Mouse (Mus musculus) limb, embryonic 12.5 days (tissue): Measurements from ENCODE around the gene Grpel1. TPM values are rescaled to one million over a fixed set of nuclear protein-coding genes. Genes with fewer than 3 reads are reported as not detected.

Source experiments
- ATAC-seq: fragments of 200-750 bp; cut with Nextera tagmentation; 2 replicates; pipeline ENCODE4 v1.8.0; 2017; ENCODE audit warnings: low read depth, moderate TSS enrichment; ENCODE audit not compliant: insufficient number of reproducible peaks, insufficient read depth, low FRiP score, low TSS enrichment
- H3K27ac ChIP-seq: fragments of 300-500 bp; sonication (generic); 2 replicates; pipeline ENCODE4 v1.5.1; 2016; ENCODE audit warnings: mild to moderate bottlenecking, moderate library complexity
- H3K27me3 ChIP-seq: fragments of 300-500 bp; sonication (generic); 2 replicates; pipeline ENCODE4 v1.6.1; 2016; ENCODE audit warnings: mild to moderate bottlenecking, moderate library complexity
- H3K36me3 ChIP-seq: fragments of 300-500 bp; sonication (generic); 2 replicates; pipeline ENCODE4 v1.6.1; 2016; ENCODE audit warnings: mild to moderate bottlenecking, moderate library complexity
- H3K4me1 ChIP-seq: fragments of 300-500 bp; sonication (generic); replicated peaks from 2 replicates; pipeline ENCODE4 v1.6.1; 2016
- H3K4me2 ChIP-seq: fragments of 300-500 bp; sonication (generic); 2 replicates; pipeline ENCODE4 v1.6.1; 2016; ENCODE audit warnings: mild to moderate bottlenecking, moderate library complexity
- H3K4me3 ChIP-seq: fragments of 300-500 bp; sonication (generic); replicated peaks from 2 replicates; pipeline ENCODE4 v1.5.1; 2016; ENCODE audit warnings: mild to moderate bottlenecking
- H3K9ac ChIP-seq: fragments of 300-500 bp; sonication (generic); replicated peaks from 2 replicates; pipeline ENCODE4 v1.6.1; 2016; ENCODE audit warnings: mild to moderate bottlenecking, moderate library complexity
- H3K9me3 ChIP-seq: fragments of 300-500 bp; sonication (generic); 2 replicates; pipeline ENCODE4 v1.6.1; 2016; ENCODE audit warnings: mild to moderate bottlenecking, moderate library complexity
- WGBS: fragments of 180-500 bp; shearing (Covaris S2); methylation state at CpG from one replicate; pipeline ENCODE4 v1.1.7; 2016; 5-methylcytosine and 5-hydroxymethylcytosine counted together
- polyA plus RNA-seq: library from polyadenylated mRNA; unstranded; fragments of >200 nt; fragmentation: Nextera tagmentation; extraction: Ambion mirVana; gene quantifications from 2 replicates; pipeline ENCODE4 v1.2.1, GENCODE M21; 2016

Gene Grpel1
- polyA plus RNA-seq, 1 experiment from 2014 or later, result 48.8 TPM

DNA sequence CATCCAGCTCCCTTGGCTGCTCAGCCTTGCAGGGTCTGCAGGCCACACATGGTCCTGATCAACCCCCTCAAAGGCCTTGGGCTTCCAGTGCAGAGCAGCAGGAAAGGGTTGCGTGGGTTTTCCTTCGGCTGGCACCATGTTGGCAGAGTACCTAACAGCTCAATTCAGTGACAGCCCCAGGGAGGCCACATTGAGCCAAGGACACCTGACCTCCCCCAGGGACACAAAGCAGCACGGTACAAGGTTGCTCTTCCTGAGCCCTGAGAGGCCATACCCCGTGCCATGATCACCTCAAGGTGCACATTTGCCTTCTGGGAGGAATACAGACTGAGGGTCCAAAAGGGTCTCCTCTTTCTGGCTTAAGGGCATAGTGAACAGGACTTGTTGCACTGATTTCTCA, 20.2 kb upstream of the Grpel1 start:
- Histone ChIP-seq H3K9me3 (no peaks in the 10 kb centered on the region), H3K27me3 (peaks cover 4% of the 10 kb centered on the region; the same call in 1 of the 2 replicates), H3K4me3 (no peak overlapping the region), H3K4me1 (peaks cover 20% of the 10 kb centered on the region), H3K27ac (no peak overlapping the region), H3K9ac (no peak overlapping the region), H3K36me3 (no peaks in the 10 kb centered on the region), H3K4me2 (no peak overlapping the region)
- ATAC-seq, result no peak
- WGBS, result 43% methylated on average over 4 of the region's 4 CpGs

DNA sequence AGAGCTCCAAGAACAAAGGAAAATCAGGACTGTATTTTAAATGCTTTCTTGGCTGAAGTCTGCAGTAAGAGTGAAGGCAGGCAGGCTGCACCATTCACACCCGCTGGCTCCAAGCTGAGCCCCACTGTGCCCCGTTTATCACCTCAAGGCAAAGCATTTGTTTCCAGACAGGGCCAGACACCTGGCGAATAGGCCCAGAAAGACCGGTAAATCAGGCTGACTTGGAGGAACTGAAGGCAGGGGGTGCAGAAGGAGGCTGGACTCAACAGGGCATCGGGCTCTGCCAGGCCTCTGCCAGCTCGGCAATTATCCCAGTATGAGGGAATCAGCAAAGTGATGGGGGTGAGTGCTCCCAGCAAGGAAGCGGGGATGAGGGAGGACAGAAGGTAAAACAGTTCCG, 19.8 kb upstream of the Grpel1 start:
- Histone ChIP-seq H3K9ac (no peak overlapping the region), H3K4me1 (peaks cover 20% of the 10 kb centered on the region), H3K36me3 (no peaks in the 10 kb centered on the region), H3K4me3 (no peak overlapping the region), H3K27me3 (peaks cover 4% of the 10 kb centered on the region; the same call in 1 of the 2 replicates), H3K9me3 (no peaks in the 10 kb centered on the region), H3K4me2 (no peak overlapping the region), H3K27ac (no peak overlapping the region)
- WGBS, result 26% methylated on average over 8 of the region's 8 CpGs
- ATAC-seq, result no peak

DNA sequence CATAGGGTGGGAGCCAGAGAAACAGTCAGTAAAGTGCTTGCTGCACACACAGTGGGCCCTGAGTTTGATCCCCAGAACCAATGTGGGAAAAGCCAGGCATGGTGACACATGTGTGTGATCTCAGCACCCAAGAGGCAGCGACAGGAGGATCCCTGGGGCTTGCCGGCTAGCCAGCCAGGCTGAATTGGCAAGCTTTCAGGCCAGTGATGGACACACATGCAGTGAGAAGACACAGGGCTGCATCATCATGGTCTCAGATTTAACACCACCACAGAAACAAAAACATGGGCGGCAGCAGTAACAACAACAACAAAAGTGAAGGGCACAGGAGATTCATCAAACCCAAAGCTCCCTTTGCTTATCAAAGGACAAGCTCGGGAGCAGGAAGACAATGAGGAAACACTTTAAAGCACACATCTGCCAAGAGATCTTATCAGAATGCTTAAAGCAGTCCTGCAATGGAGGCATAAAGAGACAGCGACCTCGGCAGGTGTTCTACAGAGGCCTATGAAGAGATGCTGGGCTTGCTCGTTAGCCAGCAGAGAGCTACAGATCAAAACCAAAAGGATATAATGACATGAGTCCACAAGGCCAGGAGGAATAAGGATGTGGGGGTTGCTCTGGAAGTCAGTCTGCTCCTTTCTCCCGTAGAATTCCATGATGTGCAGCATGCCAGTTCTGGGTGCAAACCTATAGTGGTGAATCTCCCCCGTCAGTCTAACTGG, 18.5 kb upstream of the Grpel1 start:
- ATAC-seq, result no peak
- Histone ChIP-seq H3K4me1 (peaks cover 24% of the 10 kb centered on the region), H3K27ac (no peak overlapping the region), H3K9me3 (no peaks in the 10 kb centered on the region), H3K9ac (no peak overlapping the region), H3K4me2 (no peak overlapping the region), H3K36me3 (no peaks in the 10 kb centered on the region), H3K27me3 (peaks cover 4% of the 10 kb centered on the region; the same call in 1 of the 2 replicates), H3K4me3 (no peak overlapping the region)
- 35% methylated on average over 9 of the region's 9 CpGs for WGBS

DNA sequence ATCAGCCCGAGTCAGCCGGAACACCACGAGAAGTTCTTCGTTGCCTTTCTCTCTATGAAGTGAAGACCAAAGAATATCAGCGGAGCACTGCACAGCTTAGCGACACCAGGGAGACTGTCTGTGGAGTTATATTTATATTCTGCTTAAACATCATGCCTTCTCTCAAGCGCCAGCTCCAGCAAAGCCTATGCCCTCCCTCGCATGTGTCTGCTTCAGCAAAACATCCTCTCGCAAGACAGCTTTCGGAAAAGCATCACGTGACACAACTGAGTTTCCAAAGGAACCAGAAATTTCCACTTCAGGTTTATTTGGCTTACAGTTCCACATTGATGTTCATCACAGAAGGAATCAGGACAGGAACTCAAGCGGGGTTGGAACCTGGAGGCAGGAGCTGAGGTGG, 16.9 kb upstream of the Grpel1 start:
- Histone ChIP-seq H3K4me1 (peaks cover 24% of the 10 kb centered on the region), H3K36me3 (no peaks in the 10 kb centered on the region), H3K9ac (no peak overlapping the region), H3K27ac (no peak overlapping the region), H3K4me3 (no peak overlapping the region), H3K27me3 (peaks cover 4% of the 10 kb centered on the region; the same call in 1 of the 2 replicates), H3K9me3 (no peaks in the 10 kb centered on the region), H3K4me2 (no peak overlapping the region)
- no peak for ATAC-seq
- WGBS, result 93% methylated on average over 12 of the region's 12 CpGs

DNA sequence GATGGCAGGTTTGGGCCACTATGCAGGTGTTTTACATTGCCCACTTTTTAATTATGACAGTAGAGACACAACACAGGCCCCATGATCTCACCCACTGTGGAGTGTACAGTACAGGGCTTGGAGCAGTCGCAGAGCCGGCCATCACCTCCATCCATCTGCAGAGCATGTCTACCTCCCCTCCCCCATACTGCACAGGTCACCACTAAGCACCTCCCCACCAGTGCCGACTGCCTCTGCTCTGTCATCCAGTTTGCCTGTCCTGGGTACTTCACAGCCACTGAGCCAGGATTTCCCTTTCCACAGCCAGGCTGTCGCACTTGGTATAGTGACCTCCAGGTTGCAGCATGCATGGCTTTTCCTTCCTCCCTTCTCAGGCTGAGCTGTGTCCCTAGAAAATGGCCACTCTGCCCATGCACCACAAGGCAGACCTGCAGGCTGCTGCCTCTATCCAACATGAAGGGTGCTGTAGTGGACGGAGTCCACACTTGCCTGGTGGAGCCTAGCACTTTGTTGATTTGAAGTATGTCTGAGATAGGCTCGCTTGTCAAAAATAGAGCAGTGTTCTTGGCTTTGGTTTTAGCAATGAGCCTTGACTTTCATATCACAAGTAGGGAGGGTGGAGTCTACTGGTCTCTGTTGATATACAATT, 15.0 kb upstream of the Grpel1 start:
- no peak overlapping the region for H3K27ac ChIP-seq
- ATAC-seq, result no peak
- H3K4me2 ChIP-seq, result no peak overlapping the region
- H3K9ac ChIP-seq, result no peak overlapping the region
- H3K4me1 ChIP-seq, result peaks cover 17% of the 10 kb centered on the region
- H3K36me3 ChIP-seq, result no peaks in the 10 kb centered on the region
- WGBS, result 64% methylated on average over 6 of the region's 6 CpGs
- H3K4me3 ChIP-seq, result no peak overlapping the region
- H3K9me3 ChIP-seq, result no peaks in the 10 kb centered on the region
- no peaks in the 10 kb centered on the region for H3K27me3 ChIP-seq

DNA sequence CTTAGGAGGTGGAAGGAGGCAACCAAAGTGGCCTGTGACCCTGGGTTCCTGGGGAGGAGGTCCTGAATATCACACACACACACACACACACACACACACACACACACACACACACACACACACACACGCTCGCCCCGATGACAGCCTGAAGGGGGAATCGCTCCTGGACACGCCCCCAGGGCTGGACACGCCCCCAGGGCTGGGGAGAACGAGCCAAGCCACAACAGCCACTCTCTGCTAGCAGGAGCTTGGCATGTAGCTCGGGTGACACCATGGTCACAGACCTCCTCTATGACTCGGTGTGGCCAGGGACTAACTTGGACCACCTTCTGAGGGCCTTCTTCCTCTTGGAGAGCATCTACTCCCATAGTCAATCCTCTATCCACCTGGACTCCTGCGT, 13.7 kb upstream of the Grpel1 start:
- Histone ChIP-seq H3K9me3 (no peaks in the 10 kb centered on the region), H3K27ac (no peak overlapping the region), H3K36me3 (no peaks in the 10 kb centered on the region), H3K27me3 (no peaks in the 10 kb centered on the region), H3K4me1 (peaks cover 8% of the 10 kb centered on the region; the same call in 1 of the 2 replicates), H3K4me3 (no peak overlapping the region), H3K4me2 (no peak overlapping the region), H3K9ac (no peak overlapping the region)
- no peak for ATAC-seq
- 21% methylated on average over 10 of the region's 10 CpGs for WGBS

DNA sequence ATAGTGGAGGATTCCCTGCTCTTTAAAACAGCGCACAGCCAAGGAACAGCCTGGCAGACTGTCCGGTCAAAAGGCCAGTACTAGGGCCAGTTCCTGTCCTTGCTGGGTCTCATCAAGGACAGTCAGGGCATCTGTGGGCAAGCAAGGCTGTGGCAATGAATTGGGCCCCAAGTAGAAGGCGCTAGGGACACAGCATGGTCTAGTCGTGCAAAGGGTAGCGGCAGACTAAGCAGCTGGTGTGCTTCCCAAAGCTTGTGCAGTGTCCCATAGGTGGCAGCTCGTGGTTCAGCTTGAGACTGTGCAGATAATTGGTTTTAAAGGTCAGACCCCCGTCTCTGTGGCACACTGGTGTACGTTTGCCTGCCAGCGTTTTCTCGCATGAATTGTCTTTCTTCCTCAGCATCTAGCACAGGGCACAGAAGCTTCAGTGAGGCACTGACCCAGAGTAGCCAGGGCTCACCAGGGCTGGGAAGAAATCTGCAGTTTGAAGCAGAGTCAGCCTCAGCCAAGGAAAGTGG, 12.9 kb upstream of the Grpel1 start:
- Histone ChIP-seq H3K4me2 (no peak overlapping the region), H3K4me3 (no peak overlapping the region), H3K27me3 (no peaks in the 10 kb centered on the region), H3K9ac (no peak overlapping the region), H3K9me3 (no peaks in the 10 kb centered on the region), H3K27ac (no peak overlapping the region), H3K4me1 (peaks cover 8% of the 10 kb centered on the region; the same call in 1 of the 2 replicates), H3K36me3 (no peaks in the 10 kb centered on the region)
- ATAC-seq, result no peak
- 72% methylated on average over 10 of the region's 10 CpGs for WGBS

DNA sequence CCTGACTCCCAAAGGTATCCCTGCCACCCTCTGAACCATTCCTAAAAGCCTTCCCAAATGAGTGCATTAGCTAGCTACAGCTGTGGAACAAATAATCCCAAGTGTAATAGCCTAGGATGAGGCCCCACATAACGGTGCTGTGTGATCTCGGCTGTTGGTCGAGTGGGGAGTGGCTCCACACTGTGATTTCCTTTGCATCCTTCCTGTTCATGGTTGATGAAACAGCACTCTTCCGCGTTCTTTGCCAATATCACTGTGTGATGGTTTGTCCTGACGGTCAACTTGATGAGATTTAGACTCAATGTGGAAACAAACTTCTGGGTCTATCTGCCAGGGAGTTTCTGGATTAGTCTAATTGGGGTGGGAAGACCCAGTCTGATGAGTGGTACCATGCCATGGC, 12.0 kb upstream of the Grpel1 start:
- ATAC-seq, result no peak
- WGBS, result 86% methylated on average over 6 of the region's 6 CpGs

DNA sequence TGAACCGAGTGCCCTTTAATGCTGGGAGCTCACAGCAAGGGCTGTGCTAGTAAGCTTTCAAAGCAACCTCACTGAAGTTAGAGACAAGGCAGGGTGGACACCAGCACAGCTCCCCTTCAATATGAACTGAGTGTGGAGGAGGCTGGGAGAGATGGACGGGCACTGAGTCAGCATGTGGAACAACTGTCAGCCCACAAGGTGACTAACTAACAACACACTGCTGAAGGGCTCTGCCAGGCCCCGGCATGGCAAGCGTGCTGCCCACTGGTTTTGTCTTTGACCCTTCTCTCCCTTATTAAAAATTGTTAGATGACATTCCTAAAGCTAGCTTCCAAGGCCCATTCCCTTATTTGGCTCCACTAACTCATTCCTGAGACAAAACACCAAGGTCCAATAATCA, 7.1 kb upstream of the Grpel1 start:
- no peak for ATAC-seq
- Histone ChIP-seq H3K36me3 (no peaks in the 10 kb centered on the region), H3K9me3 (no peaks in the 10 kb centered on the region), H3K4me1 (no peaks in the 10 kb centered on the region), H3K4me2 (no peak overlapping the region), H3K4me3 (no peak overlapping the region), H3K9ac (no peak overlapping the region), H3K27ac (no peak overlapping the region), H3K27me3 (no peaks in the 10 kb centered on the region)
- 86% methylated on average over 4 of the region's 4 CpGs for WGBS

More for the DNA sequence above, 12.0 kb upstream of the Grpel1 start:
- Histone ChIP-seq H3K27me3 (no peaks in the 10 kb centered on the region), H3K9me3 (no peaks in the 10 kb centered on the region), H3K36me3 (no peaks in the 10 kb centered on the region), H3K4me1 (peaks cover 8% of the 10 kb centered on the region; the same call in 1 of the 2 replicates), H3K9ac (no peak overlapping the region), H3K27ac (no peak overlapping the region), H3K4me2 (no peak overlapping the region), H3K4me3 (no peak overlapping the region)

DNA sequence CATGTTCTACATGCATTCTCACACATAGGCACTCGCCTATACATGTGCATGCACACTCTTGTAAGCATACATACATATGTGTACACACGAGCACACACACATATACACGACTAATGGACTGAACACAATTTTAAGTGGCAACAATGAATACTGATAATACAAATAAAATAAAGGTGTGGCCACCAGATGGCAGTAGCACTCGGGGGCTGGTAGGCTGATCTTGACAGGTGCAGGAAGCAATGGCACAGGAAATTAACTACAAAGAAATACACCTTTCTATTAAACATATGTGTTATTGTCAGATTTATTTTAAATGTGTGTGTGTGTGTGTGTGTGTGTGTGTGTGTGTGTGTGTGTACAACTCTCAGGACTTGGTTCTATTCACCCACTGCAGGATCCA, 5.9 kb upstream of the Grpel1 start:
- Histone ChIP-seq H3K9me3 (no peaks in the 10 kb centered on the region), H3K27ac (no peak overlapping the region), H3K36me3 (no peaks in the 10 kb centered on the region), H3K4me3 (no peak overlapping the region), H3K27me3 (no peaks in the 10 kb centered on the region), H3K9ac (no peak overlapping the region), H3K4me2 (no peak overlapping the region), H3K4me1 (peaks cover 2% of the 10 kb centered on the region)
- WGBS, result 19% methylated on average over 4 of the region's 4 CpGs
- ATAC-seq, result no peak

DNA sequence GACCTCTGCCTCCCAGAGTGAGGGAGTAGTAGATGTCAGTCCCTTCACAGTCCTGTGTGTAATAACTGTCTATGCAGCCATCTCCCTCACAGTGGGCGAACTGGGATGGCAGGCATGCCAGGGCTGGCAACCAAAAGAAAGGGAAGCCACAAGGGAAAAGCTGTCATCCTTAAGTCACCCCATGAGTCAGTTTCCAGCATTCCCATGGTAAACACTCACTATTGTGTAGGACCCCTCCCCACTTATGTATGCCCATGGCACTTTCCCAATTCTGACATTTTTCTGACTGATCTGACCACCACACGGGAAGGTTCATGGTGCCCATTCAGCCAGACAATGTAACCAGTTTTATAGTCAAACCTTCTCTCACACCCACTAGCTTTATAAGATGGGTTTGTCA, 4.1 kb upstream of the Grpel1 start:
- no peak overlapping the region for H3K27ac ChIP-seq
- no peak overlapping the region for H3K4me3 ChIP-seq
- no peaks in the 10 kb centered on the region for H3K9me3 ChIP-seq
- H3K9ac ChIP-seq, result no peak overlapping the region
- no peak for ATAC-seq
- H3K4me2 ChIP-seq, result no peak overlapping the region
- no peaks in the 10 kb centered on the region for H3K27me3 ChIP-seq
- no peaks in the 10 kb centered on the region for H3K36me3 ChIP-seq
- 87% methylated on average over 2 of the region's 2 CpGs for WGBS
- peaks cover 9% of the 10 kb centered on the region for H3K4me1 ChIP-seq
